Mouse (Mus musculus): Measurements from ENCODE around the gene 1700067P10Rik.

The 1700067P10Rik gene

DNA sequence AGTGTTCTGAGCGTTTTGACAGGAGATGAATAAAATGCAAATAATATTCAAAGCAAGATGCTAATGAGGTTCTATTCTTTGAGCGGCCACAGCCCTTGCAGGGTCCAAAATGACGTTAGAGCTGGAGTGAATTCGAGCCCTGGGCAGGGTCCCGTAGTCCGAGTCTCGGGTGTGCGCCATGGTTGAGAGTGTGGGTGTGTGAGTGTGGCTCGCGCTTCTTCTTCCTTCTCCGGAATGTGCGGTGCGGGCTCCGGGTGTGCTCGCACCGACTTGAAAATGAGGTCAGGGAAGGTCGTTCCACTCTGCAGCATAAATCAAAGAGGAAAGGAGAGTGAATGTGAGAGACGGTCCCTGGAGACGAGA is 9.4 kb downstream of the 1700067P10Rik start:
- Histone ChIP-seq H3K9me3 (ENCODE audit: low read length) (peaks cover 8% of the 10 kb centered on the region), H3K36me3 (ENCODE audit: insufficient read depth, low read length) (no peaks in the 10 kb centered on the region), H3K27me3 (ENCODE audit: insufficient read depth, low read length) (peaks cover 72% of the 10 kb centered on the region), H3K4me3 (replicated peaks; ENCODE audit: low read length) (peak overlapping the region; percentile 68), H3K4me1 (replicated peaks; ENCODE audit: low read depth, low read length) (peaks cover 60% of the 10 kb centered on the region)
- no peak for TF ChIP-seq NANOG (IDR thresholded peaks at IDR 0.05; ENCODE audit: borderline replicate concordance, low read length)
- TF ChIP-seq CTCF (conservative IDR thresholded peaks at IDR 0.05; ENCODE audit: low read length) = no peak
- no peak for TF ChIP-seq POU5F1 (IDR thresholded peaks at IDR 0.05; ENCODE audit: borderline replicate concordance, low read length)

- no peak for TF ChIP-seq POU5F1 (IDR thresholded peaks at IDR 0.05; ENCODE audit: borderline replicate concordance, low read length)
- no peak for TF ChIP-seq CTCF (conservative IDR thresholded peaks at IDR 0.05; ENCODE audit: low read length)
- no peak for TF ChIP-seq NANOG (IDR thresholded peaks at IDR 0.05; ENCODE audit: borderline replicate concordance, low read length)
- Histone ChIP-seq H3K9me3 (ENCODE audit: low read length) (0 out of 2 replicates have a peak, but pooled peaks cover under 1% of the 10 kb centered on the region), H3K27me3 (ENCODE audit: insufficient read depth, low read length) (peaks cover 64% of the 10 kb centered on the region), H3K4me1 (replicated peaks; ENCODE audit: low read depth, low read length) (peaks cover 59% of the 10 kb centered on the region), H3K4me3 (replicated peaks; ENCODE audit: low read length) (0 out of 2 replicates have a peak overlapping the region, but pooled peaks have one; percentile 35), H3K36me3 (ENCODE audit: insufficient read depth, low read length) (no peaks in the 10 kb centered on the region)
Observed at GRCm38 (mm10) chr17:48099312-48099711, 10.2 kb downstream of the 1700067P10Rik start.

- Histone ChIP-seq H3K36me3 (ENCODE audit: insufficient read depth, low read length) (no peaks in the 10 kb centered on the region), H3K9me3 (ENCODE audit: low read length) (no peaks in the 10 kb centered on the region), H3K27me3 (ENCODE audit: insufficient read depth, low read length) (peaks cover 50% of the 10 kb centered on the region), H3K4me3 (replicated peaks; ENCODE audit: low read length) (peak overlapping the region; percentile 49; the same call in 1 of the 2 replicates), H3K4me1 (replicated peaks; ENCODE audit: low read depth, low read length) (peaks cover 45% of the 10 kb centered on the region)
- TF ChIP-seq NANOG (IDR thresholded peaks at IDR 0.05; ENCODE audit: borderline replicate concordance, low read length) (no peak), POU5F1 (IDR thresholded peaks at IDR 0.05; ENCODE audit: borderline replicate concordance, low read length) (no peak), CTCF (conservative IDR thresholded peaks at IDR 0.05; ENCODE audit: low read length) (peak; percentile 63)
Observed at GRCm38 (mm10) chr17:48100441-48101417, 11.6 kb downstream of the 1700067P10Rik start.

- no peak for TF ChIP-seq CTCF (conservative IDR thresholded peaks at IDR 0.05; ENCODE audit: low read length)
- peaks cover 22% of the 10 kb centered on the region for H3K27me3 ChIP-seq (ENCODE audit: insufficient read depth, low read length)
- H3K36me3 ChIP-seq (ENCODE audit: insufficient read depth, low read length) = no peaks in the 10 kb centered on the region
Observed at GRCm38 (mm10) chr17:48107333-48107732, 18.2 kb downstream of the 1700067P10Rik start.

DNA sequence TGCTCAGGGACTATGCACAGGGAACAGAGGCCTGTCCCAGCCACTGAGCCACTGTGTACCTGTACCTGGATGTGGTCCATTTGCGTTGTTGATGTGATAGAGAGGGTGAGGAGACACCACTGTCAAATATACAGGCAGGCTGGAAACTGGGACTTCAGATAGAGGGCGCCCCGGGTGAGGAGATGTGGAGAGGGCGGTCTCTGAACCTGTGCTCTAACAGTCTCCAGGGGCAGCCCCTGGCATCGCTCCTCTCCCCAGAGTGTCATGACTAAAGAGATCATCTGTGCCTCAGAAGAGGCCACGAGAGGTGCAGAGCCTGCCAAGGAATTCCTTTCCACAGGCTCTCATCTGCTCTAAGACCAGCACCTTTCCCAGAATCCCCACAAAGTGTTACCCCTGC is 18.7 kb downstream of the 1700067P10Rik start:
- peaks cover 17% of the 10 kb centered on the region for H3K27me3 ChIP-seq (ENCODE audit: insufficient read depth, low read length)
- peaks cover 19% of the 10 kb centered on the region for H3K4me1 ChIP-seq (replicated peaks; ENCODE audit: low read depth, low read length)
- TF ChIP-seq CTCF (conservative IDR thresholded peaks at IDR 0.05; ENCODE audit: low read length) (no peak), NANOG (IDR thresholded peaks at IDR 0.05; ENCODE audit: borderline replicate concordance, low read length) (no peak), POU5F1 (IDR thresholded peaks at IDR 0.05; ENCODE audit: borderline replicate concordance, low read length) (no peak)
- H3K9me3 ChIP-seq (ENCODE audit: low read length) = peaks cover 3% of the 10 kb centered on the region; the same call in 1 of the 2 replicates
- no peak overlapping the region for H3K4me3 ChIP-seq (replicated peaks; ENCODE audit: low read length)
- H3K36me3 ChIP-seq (ENCODE audit: insufficient read depth, low read length) = no peaks in the 10 kb centered on the region

More at GRCm38 (mm10) chr17:48107333-48107732, 18.2 kb downstream of the 1700067P10Rik start:
- Histone ChIP-seq H3K9me3 (ENCODE audit: low read length) (no peaks in the 10 kb centered on the region), H3K4me3 (replicated peaks; ENCODE audit: low read length) (no peak overlapping the region), H3K4me1 (replicated peaks; ENCODE audit: low read depth, low read length) (peaks cover 19% of the 10 kb centered on the region)

GRCm38 (mm10) chr17:48108520-48108919 is 19.4 kb downstream of the 1700067P10Rik start:
- H3K4me3 ChIP-seq (replicated peaks; ENCODE audit: low read length) = no peak overlapping the region
- peaks cover 16% of the 10 kb centered on the region for H3K27me3 ChIP-seq (ENCODE audit: insufficient read depth, low read length)
- TF ChIP-seq CTCF (conservative IDR thresholded peaks at IDR 0.05; ENCODE audit: low read length) (no peak), NANOG (IDR thresholded peaks at IDR 0.05; ENCODE audit: borderline replicate concordance, low read length) (no peak), POU5F1 (IDR thresholded peaks at IDR 0.05; ENCODE audit: borderline replicate concordance, low read length) (no peak)
- H3K36me3 ChIP-seq (ENCODE audit: insufficient read depth, low read length) = no peaks in the 10 kb centered on the region
- peaks cover 9% of the 10 kb centered on the region for H3K9me3 ChIP-seq (ENCODE audit: low read length)
- peaks cover 19% of the 10 kb centered on the region for H3K4me1 ChIP-seq (replicated peaks; ENCODE audit: low read depth, low read length)

GRCm38 (mm10) chr17:48110547-48111287 is 21.6 kb downstream of the 1700067P10Rik start:
- H3K27me3 ChIP-seq (ENCODE audit: insufficient read depth, low read length) = peaks cover 16% of the 10 kb centered on the region
- no peaks in the 10 kb centered on the region for H3K36me3 ChIP-seq (ENCODE audit: insufficient read depth, low read length)
- TF ChIP-seq CTCF (conservative IDR thresholded peaks at IDR 0.05; ENCODE audit: low read length) (peak; percentile 90), POU5F1 (IDR thresholded peaks at IDR 0.05; ENCODE audit: borderline replicate concordance, low read length) (no peak)
- H3K9me3 ChIP-seq (ENCODE audit: low read length) = peaks cover 15% of the 10 kb centered on the region
- no peak overlapping the region for H3K4me3 ChIP-seq (replicated peaks; ENCODE audit: low read length)
- H3K4me1 ChIP-seq (replicated peaks; ENCODE audit: low read depth, low read length) = peaks cover 19% of the 10 kb centered on the region

GRCm38 (mm10) chr17:48118570-48118969 is 29.5 kb downstream of the 1700067P10Rik start:
- no peak overlapping the region for H3K4me3 ChIP-seq (replicated peaks; ENCODE audit: low read length)
- H3K27me3 ChIP-seq (ENCODE audit: insufficient read depth, low read length) = no peaks in the 10 kb centered on the region; the same call in 1 of the 2 replicates
- TF ChIP-seq CTCF (conservative IDR thresholded peaks at IDR 0.05; ENCODE audit: low read length) = no peak
- TF ChIP-seq POU5F1 (IDR thresholded peaks at IDR 0.05; ENCODE audit: borderline replicate concordance, low read length) = no peak
- no peak for TF ChIP-seq NANOG (IDR thresholded peaks at IDR 0.05; ENCODE audit: borderline replicate concordance, low read length)
- H3K36me3 ChIP-seq (ENCODE audit: insufficient read depth, low read length) = no peaks in the 10 kb centered on the region
- H3K9me3 ChIP-seq (ENCODE audit: low read length) = peaks cover 5% of the 10 kb centered on the region
- H3K4me1 ChIP-seq (replicated peaks; ENCODE audit: low read depth, low read length) = peaks cover 7% of the 10 kb centered on the region

All from E14TG2a.4 (cell line).